Mouse (Mus musculus): ENCODE measurements around the gene Elovl6. TPM values are rescaled to one million over a fixed set of nuclear protein-coding genes. Genes with fewer than 3 reads are reported as not detected.
A peak's percentile ranks its signal among the peaks of the same experiment; 100 is the strongest.

Gene Elovl6
- polyA plus RNA-seq, 1 experiment from 2014 or later, result 21.8 TPM

DNA sequence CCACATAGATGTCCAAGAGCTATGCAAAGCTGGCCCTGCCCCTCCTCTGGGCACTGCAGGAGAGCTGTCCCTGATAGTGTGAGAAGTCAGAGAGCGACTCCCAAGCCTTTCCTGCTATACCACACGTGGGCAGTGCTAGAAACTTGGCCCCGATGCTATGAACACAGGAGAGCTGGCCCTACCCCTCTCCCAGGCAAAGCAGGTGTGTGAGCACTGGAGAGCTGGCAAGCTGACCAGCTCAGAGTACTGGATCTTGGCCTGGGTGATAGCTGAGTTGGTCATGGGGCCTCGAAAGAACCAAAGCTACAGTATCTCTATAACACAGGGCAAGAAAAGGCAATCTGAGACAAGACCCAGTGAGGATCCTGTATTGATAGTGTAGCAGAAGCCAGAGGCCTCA lies 124.4 kb downstream of the Elovl6 start:
- DNase-seq, result no peak
- Histone ChIP-seq H3K27me3 (ENCODE audit: insufficient read depth, low read length) (no peaks in the 10 kb centered on the region), H3K9ac (no peak overlapping the region), H3K27ac (ENCODE audit: low read depth) (no peak overlapping the region), H3K4me1 (ENCODE audit: insufficient read depth) (no peaks in the 10 kb centered on the region), H3K9me3 (ENCODE audit: low read depth, low read length) (no peaks in the 10 kb centered on the region), H3K4me3 (ENCODE audit: low read depth, low read length) (no peak overlapping the region), H3K36me3 (ENCODE audit: insufficient read depth) (no peaks in the 10 kb centered on the region), H3K4me2 (no peak overlapping the region)
- WGBS, result 74% methylated on average over 4 of the region's 4 CpGs
- no peak for ATAC-seq (ENCODE audit: insufficient read depth)
- no peak for TF ChIP-seq CTCF (IDR thresholded peaks at IDR 0.05; ENCODE audit: low read depth)

- Histone ChIP-seq H3K4me2 (no peak overlapping the region), H3K27me3 (ENCODE audit: insufficient read depth, low read length) (no peaks in the 10 kb centered on the region), H3K36me3 (ENCODE audit: insufficient read depth) (no peaks in the 10 kb centered on the region), H3K27ac (ENCODE audit: low read depth) (no peak overlapping the region), H3K9ac (no peak overlapping the region), H3K4me3 (ENCODE audit: low read depth, low read length) (no peak overlapping the region), H3K9me3 (ENCODE audit: low read depth, low read length) (no peaks in the 10 kb centered on the region), H3K4me1 (ENCODE audit: insufficient read depth) (no peaks in the 10 kb centered on the region)
- DNase-seq (no peak), ATAC-seq (ENCODE audit: insufficient read depth) (no peak)
- 84% methylated on average over 9 of the region's 9 CpGs for WGBS
- TF ChIP-seq CTCF (IDR thresholded peaks at IDR 0.05; ENCODE audit: low read depth), result no peak
These were observed 125.1 kb downstream of the Elovl6 start for GRCm38 (mm10) chr3:129657222-129657621.

- no peak overlapping the region for H3K4me3 ChIP-seq (ENCODE audit: low read depth, low read length)
- no peaks in the 10 kb centered on the region for H3K9me3 ChIP-seq (ENCODE audit: low read depth, low read length)
- ATAC-seq (ENCODE audit: insufficient read depth), result no peak
- H3K9ac ChIP-seq, result no peak overlapping the region
- no peak overlapping the region for H3K4me2 ChIP-seq
- H3K27me3 ChIP-seq (ENCODE audit: insufficient read depth, low read length), result no peaks in the 10 kb centered on the region
- H3K4me1 ChIP-seq (ENCODE audit: insufficient read depth), result no peaks in the 10 kb centered on the region
- H3K36me3 ChIP-seq (ENCODE audit: insufficient read depth), result no peaks in the 10 kb centered on the region
- 80% methylated on average over 11 of the region's 11 CpGs for WGBS
- H3K27ac ChIP-seq (ENCODE audit: low read depth), result no peak overlapping the region
- TF ChIP-seq CTCF (IDR thresholded peaks at IDR 0.05; ENCODE audit: low read depth), result no peak
- DNase-seq, result no peak
These were observed 125.6 kb downstream of the Elovl6 start for GRCm38 (mm10) chr3:129657775-129658174.

DNA sequence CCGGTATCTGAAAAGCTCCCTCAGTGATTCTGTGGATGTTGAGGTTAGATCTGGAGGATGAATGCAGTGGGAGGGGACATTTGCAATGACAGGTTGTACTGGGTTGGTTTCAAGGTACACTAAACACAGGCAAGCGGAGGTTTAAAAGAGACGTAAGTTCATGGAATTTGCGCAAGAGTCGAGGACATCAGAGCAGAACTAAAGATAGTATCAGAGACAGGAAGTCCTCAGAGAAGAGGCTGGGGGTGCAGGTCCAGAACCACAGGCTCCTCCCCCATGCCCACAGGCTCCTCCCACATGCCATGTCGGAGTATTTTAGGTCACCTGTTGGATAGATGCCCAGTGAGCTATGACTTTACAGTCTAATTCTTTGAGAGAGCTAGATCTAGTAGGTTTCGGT lies 126.6 kb downstream of the Elovl6 start:
- Histone ChIP-seq H3K27ac (ENCODE audit: low read depth) (no peak overlapping the region), H3K4me3 (ENCODE audit: low read depth, low read length) (no peak overlapping the region), H3K9me3 (ENCODE audit: low read depth, low read length) (no peaks in the 10 kb centered on the region), H3K36me3 (ENCODE audit: insufficient read depth) (no peaks in the 10 kb centered on the region), H3K27me3 (ENCODE audit: insufficient read depth, low read length) (no peaks in the 10 kb centered on the region), H3K4me1 (ENCODE audit: insufficient read depth) (no peaks in the 10 kb centered on the region), H3K9ac (no peak overlapping the region), H3K4me2 (no peak overlapping the region)
- ATAC-seq (ENCODE audit: insufficient read depth) (no peak), DNase-seq (no peak)
- TF ChIP-seq CTCF (IDR thresholded peaks at IDR 0.05; ENCODE audit: low read depth), result no peak
- WGBS, result 82% methylated on average over 7 of the region's 7 CpGs

GRCm38 (mm10) chr3:129663906-129664305 lies 131.8 kb downstream of the Elovl6 start:
- ATAC-seq (ENCODE audit: insufficient read depth) (no peak), DNase-seq (no peak)
- no peaks in the 10 kb centered on the region for H3K27me3 ChIP-seq (ENCODE audit: insufficient read depth, low read length)
- H3K9ac ChIP-seq, result no peak overlapping the region
- WGBS, result 62% methylated on average over 2 of the region's 2 CpGs
- H3K27ac ChIP-seq (ENCODE audit: low read depth), result no peak overlapping the region
- no peak overlapping the region for H3K4me3 ChIP-seq (ENCODE audit: low read depth, low read length)
- H3K36me3 ChIP-seq (ENCODE audit: insufficient read depth), result no peaks in the 10 kb centered on the region
- no peak overlapping the region for H3K4me2 ChIP-seq
- no peaks in the 10 kb centered on the region for H3K4me1 ChIP-seq (ENCODE audit: insufficient read depth)
- H3K9me3 ChIP-seq (ENCODE audit: low read depth, low read length), result no peaks in the 10 kb centered on the region
- TF ChIP-seq CTCF (IDR thresholded peaks at IDR 0.05; ENCODE audit: low read depth), result no peak

- H3K4me3 ChIP-seq (ENCODE audit: low read depth, low read length), result no peak overlapping the region
- H3K4me1 ChIP-seq (ENCODE audit: insufficient read depth), result no peaks in the 10 kb centered on the region
- no peak overlapping the region for H3K27ac ChIP-seq (ENCODE audit: low read depth)
- no peaks in the 10 kb centered on the region for H3K36me3 ChIP-seq (ENCODE audit: insufficient read depth)
- 90% methylated on average over 7 of the region's 7 CpGs for WGBS
- ATAC-seq (ENCODE audit: insufficient read depth), result no peak
- no peaks in the 10 kb centered on the region for H3K27me3 ChIP-seq (ENCODE audit: insufficient read depth, low read length)
- no peaks in the 10 kb centered on the region for H3K9me3 ChIP-seq (ENCODE audit: low read depth, low read length)
- TF ChIP-seq CTCF (IDR thresholded peaks at IDR 0.05; ENCODE audit: low read depth), result no peak
- no peak overlapping the region for H3K9ac ChIP-seq
- DNase-seq, result no peak
- no peak overlapping the region for H3K4me2 ChIP-seq
These were observed 143.8 kb downstream of the Elovl6 start for GRCm38 (mm10) chr3:129675923-129676322.

DNA sequence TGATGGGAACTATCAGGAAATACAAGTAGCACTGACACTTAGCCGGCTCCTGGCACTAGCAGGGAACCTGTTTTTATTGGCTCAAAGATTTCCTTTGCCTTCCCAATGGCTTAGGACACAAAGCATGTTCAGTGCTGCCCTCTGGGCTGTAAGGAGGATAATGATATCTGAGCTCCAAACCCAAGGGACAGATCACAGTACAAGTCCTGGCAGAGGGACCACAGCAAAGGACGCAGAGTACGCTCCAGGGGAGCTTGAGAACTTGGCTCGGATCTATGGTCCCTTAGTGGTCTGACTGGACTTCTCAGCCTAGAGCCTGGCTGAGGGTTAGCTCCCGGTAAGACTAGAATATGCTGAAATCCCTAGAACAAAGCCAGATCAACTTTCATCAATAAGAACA lies 148.1 kb downstream of the Elovl6 start:
- 64% methylated on average over 5 of the region's 5 CpGs for WGBS
- no peaks in the 10 kb centered on the region for H3K9me3 ChIP-seq (ENCODE audit: low read depth, low read length)
- no peak overlapping the region for H3K27ac ChIP-seq (ENCODE audit: low read depth)
- peak; percentile 36; the same call in 1 of the 2 replicates for TF ChIP-seq CTCF (IDR thresholded peaks at IDR 0.05; ENCODE audit: low read depth)
- ATAC-seq (ENCODE audit: insufficient read depth) (no peak), DNase-seq (peak; percentile 46)
- H3K4me2 ChIP-seq, result no peak overlapping the region
- no peak overlapping the region for H3K9ac ChIP-seq
- H3K36me3 ChIP-seq (ENCODE audit: insufficient read depth), result 0 out of 2 replicates have a peak, but pooled peaks cover 2% of the 10 kb centered on the region
- H3K27me3 ChIP-seq (ENCODE audit: insufficient read depth, low read length), result no peaks in the 10 kb centered on the region
- H3K4me3 ChIP-seq (ENCODE audit: low read depth, low read length), result no peak overlapping the region
- 0 out of 2 replicates have a peak, but pooled peaks cover 3% of the 10 kb centered on the region for H3K4me1 ChIP-seq (ENCODE audit: insufficient read depth)

DNA sequence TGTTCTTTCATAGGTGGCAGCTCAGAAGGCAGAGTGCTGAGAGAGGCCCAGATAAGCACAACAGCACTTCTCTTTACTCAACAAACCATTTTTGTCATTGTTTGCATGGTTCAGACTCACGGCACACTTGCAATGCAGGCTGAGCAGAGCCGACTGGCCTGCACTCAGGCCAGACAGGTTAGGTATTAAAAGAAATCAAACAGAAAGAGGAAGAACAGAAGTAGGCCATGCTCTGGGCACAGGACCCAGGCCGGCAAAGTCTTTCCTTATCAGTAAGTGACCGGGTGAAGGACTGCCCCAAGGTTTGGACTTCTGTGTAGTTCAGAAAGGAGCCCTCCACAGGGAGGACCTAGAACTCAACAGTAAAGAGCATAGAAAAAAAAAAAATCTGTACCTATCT lies 149.7 kb downstream of the Elovl6 start:
- Histone ChIP-seq H3K9ac (no peak overlapping the region), H3K4me1 (ENCODE audit: insufficient read depth) (0 out of 2 replicates have a peak, but pooled peaks cover 3% of the 10 kb centered on the region), H3K27ac (ENCODE audit: low read depth) (no peak overlapping the region), H3K4me3 (ENCODE audit: low read depth, low read length) (no peak overlapping the region), H3K4me2 (no peak overlapping the region), H3K27me3 (ENCODE audit: insufficient read depth, low read length) (no peaks in the 10 kb centered on the region), H3K9me3 (ENCODE audit: low read depth, low read length) (no peaks in the 10 kb centered on the region), H3K36me3 (ENCODE audit: insufficient read depth) (0 out of 2 replicates have a peak, but pooled peaks cover 2% of the 10 kb centered on the region)
- DNase-seq (no peak), ATAC-seq (ENCODE audit: insufficient read depth) (no peak)
- WGBS, result 58% methylated on average over 4 of the region's 4 CpGs
- TF ChIP-seq CTCF (IDR thresholded peaks at IDR 0.05; ENCODE audit: low read depth), result no peak

Measured in lung, embryonic 14.5 days (tissue).